Mouse (Mus musculus) lung, embryonic 15.5 days (tissue): ENCODE data around the gene Ttll3. TPM values are rescaled to one million over a fixed set of nuclear protein-coding genes. Genes with fewer than 3 reads are reported as not detected.
A peak's percentile ranks its signal among the peaks of the same experiment; 100 is the strongest.

Experiments
- ATAC-seq: fragments of 200-750 bp; cut with Nextera tagmentation; 2 replicates; pipeline ENCODE4 v1.8.0; 2017; ENCODE audit warnings: moderate number of reproducible peaks, borderline replicate concordance; ENCODE audit not compliant: low FRiP score, low TSS enrichment; ENCODE audit errors: extremely low read depth
- H3K27ac ChIP-seq: fragments of 300-500 bp; sonication (generic); 2 replicates; pipeline ENCODE4 v1.5.1; 2015; ENCODE audit warnings: moderate library complexity, mild to moderate bottlenecking, inconsistent platforms
- H3K27me3 ChIP-seq: fragments of 300-500 bp; sonication (generic); 2 replicates; pipeline ENCODE4 v1.6.1; 2015; ENCODE audit warnings: inconsistent platforms
- H3K36me3 ChIP-seq: fragments of 300-500 bp; sonication (generic); 2 replicates; pipeline ENCODE4 v1.6.1; 2015; ENCODE audit warnings: inconsistent platforms
- H3K4me1 ChIP-seq: fragments of 300-500 bp; sonication (generic); 2 replicates; pipeline ENCODE4 v1.6.1; 2015; ENCODE audit warnings: inconsistent platforms
- H3K4me2 ChIP-seq: fragments of 300-500 bp; sonication (generic); 2 replicates; pipeline ENCODE4 v1.6.1; 2015; ENCODE audit warnings: inconsistent platforms, mild to moderate bottlenecking, moderate library complexity
- H3K4me3 ChIP-seq: fragments of 300-500 bp; sonication (generic); 2 replicates; pipeline ENCODE4 v1.5.1; 2015; ENCODE audit warnings: mild to moderate bottlenecking, inconsistent platforms
- H3K9ac ChIP-seq: fragments of 300-500 bp; sonication (generic); 2 replicates; pipeline ENCODE4 v1.6.1; 2015; ENCODE audit warnings: inconsistent platforms
- H3K9me3 ChIP-seq: fragments of 300-500 bp; sonication (generic); 2 replicates; pipeline ENCODE4 v1.6.1; 2016; ENCODE audit warnings: inconsistent platforms
- WGBS: fragments of 180-500 bp; shearing (Covaris S2); methylation state at CpG from one replicate; pipeline ENCODE4 v1.1.7; 2015; 5-methylcytosine and 5-hydroxymethylcytosine counted together
- microRNA-seq: library from miRNA; unstranded; fragments of <30 nt; microRNA quantifications from one replicate; pipeline ENCODE4, GENCODE M21; 2016
- polyA plus RNA-seq: library from polyadenylated mRNA; unstranded; fragments of >200 nt; fragmentation: Nextera tagmentation; extraction: Ambion mirVana; gene quantifications from 2 replicates; pipeline ENCODE4 v1.2.1, GENCODE M21; 2015

The Ttll3 gene
- polyA plus RNA-seq, 1 experiment from 2014 or later = 3.9 TPM

DNA sequence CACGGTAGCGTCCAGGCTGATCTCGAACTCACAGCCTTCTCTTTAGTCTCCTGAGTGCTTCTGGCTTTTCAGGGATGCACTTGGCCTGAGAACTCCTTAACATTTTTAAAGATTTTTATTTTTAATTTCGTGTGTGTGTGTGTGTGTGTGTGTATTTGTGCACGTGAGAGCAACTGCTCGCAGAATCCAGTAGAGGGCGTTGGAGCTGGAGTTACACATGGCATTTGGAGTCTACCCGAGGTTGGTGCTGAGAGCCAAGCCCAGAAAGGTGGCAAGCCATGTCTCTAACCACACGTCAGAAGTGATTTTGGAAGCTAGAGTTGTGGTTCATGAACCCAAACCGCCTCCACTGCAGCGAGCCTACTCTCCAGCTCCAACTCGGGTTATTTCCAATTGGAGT lies 54.0 kb downstream of the Ttll3 start:
- ATAC-seq = no peak
- WGBS = 42% methylated on average over 12 of the region's 12 CpGs
- H3K27ac ChIP-seq = no peak overlapping the region
- peak overlapping the region; percentile 63 for H3K4me2 ChIP-seq
- no peaks in the 10 kb centered on the region for H3K9me3 ChIP-seq
- H3K4me1 ChIP-seq = peaks cover 13% of the 10 kb centered on the region
- no peaks in the 10 kb centered on the region for H3K27me3 ChIP-seq
- peak overlapping the region; percentile 94 for H3K9ac ChIP-seq
- peak overlapping the region; percentile 100 for H3K4me3 ChIP-seq
- H3K36me3 ChIP-seq = peaks cover 22% of the 10 kb centered on the region

DNA sequence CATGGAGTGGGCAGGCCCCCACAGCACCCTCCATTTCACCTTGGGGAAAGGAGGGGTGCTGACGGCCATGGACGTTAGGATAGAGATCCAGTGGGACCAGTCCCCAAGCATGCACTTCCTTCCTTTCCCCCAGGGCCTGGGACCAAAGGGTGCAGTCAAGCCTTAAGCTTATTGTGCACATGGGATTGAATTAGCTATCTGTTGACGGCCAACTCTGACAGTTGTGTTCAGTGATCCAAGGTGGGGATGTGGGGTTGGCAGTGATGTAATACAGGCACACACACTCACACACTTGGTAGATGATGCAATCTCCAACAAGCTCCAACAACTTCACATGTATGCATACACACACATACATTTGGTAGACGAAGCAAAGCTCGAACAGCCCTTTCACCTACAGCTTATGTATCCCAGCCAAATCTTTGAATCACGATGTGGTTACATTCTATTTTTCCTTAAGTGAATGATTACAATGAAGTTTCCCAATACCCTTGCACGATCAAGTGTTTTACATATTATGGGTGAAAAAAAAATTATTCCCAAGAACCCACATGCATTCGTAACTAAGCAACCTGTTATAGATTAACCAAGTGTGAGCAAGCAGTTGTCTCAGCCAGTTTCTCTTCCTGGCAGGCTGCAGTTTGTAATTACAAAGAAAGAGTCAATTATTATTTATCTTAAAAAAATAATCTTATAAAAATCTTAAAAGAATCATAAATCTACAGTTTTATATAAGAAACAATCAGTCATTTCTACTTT lies 55.3 kb downstream of the Ttll3 start:
- Histone ChIP-seq H3K36me3 (peaks cover 28% of the 10 kb centered on the region), H3K9ac (no peak overlapping the region), H3K4me3 (no peak overlapping the region), H3K4me1 (peaks cover 13% of the 10 kb centered on the region), H3K27me3 (no peaks in the 10 kb centered on the region), H3K4me2 (no peak overlapping the region), H3K27ac (no peak overlapping the region), H3K9me3 (no peaks in the 10 kb centered on the region)
- ATAC-seq = no peak
- 78% methylated on average over 8 of the region's 8 CpGs for WGBS

DNA sequence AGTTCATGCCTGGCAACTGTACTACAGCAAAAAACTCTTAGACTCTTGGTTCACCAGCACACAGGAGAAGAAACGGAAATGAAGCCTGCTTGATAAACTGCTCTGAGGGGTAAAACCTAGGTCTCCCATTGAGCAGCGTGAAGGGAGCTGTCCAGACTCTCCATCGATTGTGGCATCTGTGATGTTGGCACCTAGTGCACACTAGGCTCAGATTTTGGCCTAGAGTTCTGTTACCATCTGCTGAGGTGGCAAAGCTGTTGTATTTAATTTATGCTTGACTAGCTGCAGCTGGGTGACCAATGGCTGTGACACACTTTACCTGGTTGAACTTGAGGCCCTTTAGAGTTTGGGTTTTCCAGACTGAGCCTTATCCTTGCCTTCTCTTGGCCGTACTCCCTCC lies 58.6 kb downstream of the Ttll3 start:
- Histone ChIP-seq H3K27ac (no peak overlapping the region), H3K4me2 (no peak overlapping the region), H3K36me3 (peaks cover 28% of the 10 kb centered on the region), H3K9ac (no peak overlapping the region), H3K9me3 (no peaks in the 10 kb centered on the region), H3K4me3 (no peak overlapping the region), H3K27me3 (no peaks in the 10 kb centered on the region), H3K4me1 (peaks cover 9% of the 10 kb centered on the region)
- ATAC-seq = no peak
- 95% methylated on average over 4 of the region's 4 CpGs for WGBS

- no peaks in the 10 kb centered on the region for H3K27me3 ChIP-seq
- ATAC-seq = peak; percentile 42; the same call in 1 of the 2 replicates
- H3K9me3 ChIP-seq = no peaks in the 10 kb centered on the region
- no peak overlapping the region for H3K4me3 ChIP-seq
- no peak overlapping the region for H3K9ac ChIP-seq
- 56% methylated on average over 2 of the region's 2 CpGs for WGBS
- H3K4me1 ChIP-seq = no peaks in the 10 kb centered on the region
- no peak overlapping the region for H3K27ac ChIP-seq
- H3K36me3 ChIP-seq = peaks cover 19% of the 10 kb centered on the region
- H3K4me2 ChIP-seq = no peak overlapping the region
Measured at GRCm38 (mm10) chr6:113451839-113452238, 62.8 kb downstream of the Ttll3 start.

- Histone ChIP-seq H3K36me3 (no peaks in the 10 kb centered on the region), H3K27ac (no peak overlapping the region)
Measured at GRCm38 (mm10) chr6:113455007-113455406, 65.9 kb downstream of the Ttll3 start.

DNA sequence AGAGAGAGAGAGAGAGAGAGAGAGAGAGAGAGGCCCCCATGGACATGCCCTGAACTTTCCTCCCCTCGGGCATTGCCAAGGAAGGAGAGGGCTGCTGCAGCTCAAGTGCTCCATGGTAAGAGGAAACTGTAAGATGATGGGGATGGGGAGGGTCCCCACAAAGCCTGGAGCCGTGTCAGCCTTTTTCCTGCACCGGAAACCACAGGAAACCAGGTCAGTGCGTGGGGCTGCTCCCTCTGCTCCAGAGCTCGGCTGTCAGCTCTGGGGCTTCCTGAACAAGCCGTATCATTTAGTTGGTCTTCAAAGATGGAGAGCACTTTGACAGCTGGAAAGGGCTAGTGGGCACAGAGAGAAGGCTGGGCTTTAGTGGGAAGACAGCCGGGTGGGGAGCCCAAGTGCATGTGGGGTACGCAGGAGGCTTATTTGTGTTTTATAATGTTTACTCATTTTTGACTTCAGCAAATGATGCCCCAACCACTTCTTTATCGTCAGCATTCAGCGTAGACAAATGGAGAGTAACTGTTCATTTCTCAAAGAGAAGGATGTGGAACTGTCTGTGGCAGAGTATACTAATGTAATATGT lies 69.0 kb downstream of the Ttll3 start, which contains the start of gene Il17re:
Gene Il17re, plus strand, starts transcription at position 533 of the 583 bp plus-strand sequence.
- H3K9me3 ChIP-seq = no peaks in the 10 kb centered on the region
- no peak for ATAC-seq
- H3K36me3 ChIP-seq = no peaks in the 10 kb centered on the region
- no peaks in the 10 kb centered on the region for H3K27me3 ChIP-seq
- 45% methylated on average over 9 of the region's 10 CpGs for WGBS
- H3K9ac ChIP-seq = peak within 1 kb of the TSS; percentile 31; the same call in 1 of the 2 replicates
- peaks cover 5% of the 10 kb centered on the region for H3K4me1 ChIP-seq
- H3K27ac ChIP-seq = peak within 1 kb of the TSS; percentile 74
- H3K4me3 ChIP-seq = peak within 1 kb of the TSS; percentile 35
- H3K4me2 ChIP-seq = peak within 1 kb of the TSS; percentile 52

More at GRCm38 (mm10) chr6:113455007-113455406, 65.9 kb downstream of the Ttll3 start:
- Histone ChIP-seq H3K4me1 (peaks cover 5% of the 10 kb centered on the region), H3K9ac (no peak overlapping the region), H3K9me3 (no peaks in the 10 kb centered on the region), H3K27me3 (no peaks in the 10 kb centered on the region), H3K4me3 (no peak overlapping the region), H3K4me2 (no peak overlapping the region)
- WGBS = 54% methylated on average over 5 of the region's 5 CpGs
- ATAC-seq = no peak

DNA sequence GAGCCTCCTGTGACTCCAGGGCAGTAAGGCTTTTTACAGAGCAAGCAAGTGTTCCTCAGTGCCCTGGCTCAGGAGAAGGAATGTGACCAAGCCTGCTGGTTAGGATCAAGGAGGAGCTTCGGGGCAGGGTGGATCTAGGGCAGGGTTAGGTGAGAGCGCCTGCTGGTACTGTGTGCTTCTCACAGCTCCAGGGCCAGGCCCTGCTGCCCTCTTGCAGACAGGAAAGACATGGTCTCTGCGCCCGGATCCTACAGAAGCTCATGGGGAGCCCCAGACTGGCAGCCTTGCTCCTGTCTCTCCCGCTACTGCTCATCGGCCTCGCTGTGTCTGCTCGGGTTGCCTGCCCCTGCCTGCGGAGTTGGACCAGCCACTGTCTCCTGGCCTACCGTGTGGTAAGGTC lies 69.6 kb downstream of the Ttll3 start:
- H3K4me1 ChIP-seq = peaks cover 5% of the 10 kb centered on the region
- WGBS = 33% methylated on average over 10 of the region's 10 CpGs
- peak; percentile 91 for ATAC-seq
- no peaks in the 10 kb centered on the region for H3K27me3 ChIP-seq
- no peaks in the 10 kb centered on the region for H3K9me3 ChIP-seq
- no peaks in the 10 kb centered on the region for H3K36me3 ChIP-seq
- H3K4me2 ChIP-seq = peak overlapping the region; percentile 52
- H3K9ac ChIP-seq = peak overlapping the region; percentile 31; the same call in 1 of the 2 replicates
- H3K4me3 ChIP-seq = peak overlapping the region; percentile 35
- H3K27ac ChIP-seq = peak overlapping the region; percentile 74

DNA sequence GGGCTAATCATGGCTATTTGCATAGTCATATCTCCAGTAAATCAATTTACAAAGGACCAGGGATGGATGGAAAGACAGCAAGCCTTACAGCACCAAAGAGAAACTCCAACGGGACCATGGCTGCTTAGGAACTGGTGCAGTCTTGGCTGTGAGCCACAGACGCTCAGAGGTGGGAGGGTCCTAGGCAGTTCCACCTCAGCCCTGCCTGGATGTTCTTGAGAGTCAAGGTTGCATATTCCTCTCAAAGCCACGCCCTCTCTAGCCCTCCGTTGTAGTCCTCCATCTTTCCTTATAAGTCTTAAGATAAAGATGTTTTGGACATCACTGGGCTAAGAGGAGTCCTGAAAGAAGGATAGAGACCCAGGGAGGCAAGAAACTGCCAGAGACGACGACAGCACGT lies 75.0 kb downstream of the Ttll3 start:
- no peak overlapping the region for H3K4me2 ChIP-seq
- no peaks in the 10 kb centered on the region for H3K36me3 ChIP-seq
- 57% methylated on average over 7 of the region's 7 CpGs for WGBS
- H3K27me3 ChIP-seq = no peaks in the 10 kb centered on the region
- H3K9me3 ChIP-seq = no peaks in the 10 kb centered on the region
- H3K9ac ChIP-seq = no peak overlapping the region
- H3K4me1 ChIP-seq = peaks cover 3% of the 10 kb centered on the region; the same call in 1 of the 2 replicates
- H3K4me3 ChIP-seq = no peak overlapping the region
- H3K27ac ChIP-seq = no peak overlapping the region
- ATAC-seq = no peak

Small RNAs within 50 kb of the gene (microRNA-seq; reads per million reads assigned to microRNA genes)
- not detected for gene Gm24387

Other genes with a start within 250 kb of the Ttll3 start
- gene Lhfpl4, start 193.9 kb upstream of the Ttll3 start, polyA plus RNA-seq = 0.87 and 1.1 TPM in 2 replicates
- 43.8 and 46.1 TPM in 2 replicates for gene Mtmr14, start 151.4 kb upstream of the Ttll3 start, polyA plus RNA-seq
- 0.05 TPM in 1 of 2 replicates, not detected in the other for gene Cpne9, start 107.0 kb upstream of the Ttll3 start, polyA plus RNA-seq
- gene Brpf1, start 82.1 kb upstream of the Ttll3 start, polyA plus RNA-seq = 17.0 and 18.3 TPM in 2 replicates
- gene Ogg1, start 62.3 kb upstream of the Ttll3 start, polyA plus RNA-seq = 16.5 and 17.7 TPM in 2 replicates
- gene Camk1, start 45.3 kb upstream of the Ttll3 start, polyA plus RNA-seq = 110 and 115 TPM in 2 replicates
- gene Tada3, start 11.4 kb upstream of the Ttll3 start, polyA plus RNA-seq = 53.1 and 54.6 TPM in 2 replicates
- 399 and 412 TPM in 2 replicates for gene Arpc4, start 11.1 kb upstream of the Ttll3 start, polyA plus RNA-seq
- gene Rpusd3, start 30.1 kb downstream of the Ttll3 start, polyA plus RNA-seq = 19.1 and 20.9 TPM in 2 replicates
- gene Cidec, start 46.5 kb downstream of the Ttll3 start, polyA plus RNA-seq = not detected in 2 replicates
- gene Jagn1, start 53.3 kb downstream of the Ttll3 start, polyA plus RNA-seq = 77.1 and 82.8 TPM in 2 replicates
- gene Il17re, start 69.2 kb downstream of the Ttll3 start, polyA plus RNA-seq = 19.5 and 23.5 TPM in 2 replicates
- 19.1 and 20.2 TPM in 2 replicates for gene Il17rc, start 82.2 kb downstream of the Ttll3 start, polyA plus RNA-seq
- gene Creld1, start 94.0 kb downstream of the Ttll3 start, polyA plus RNA-seq = 33.1 and 36.3 TPM in 2 replicates
- gene Prrt3, start 112.7 kb downstream of the Ttll3 start, polyA plus RNA-seq = 0.17 and 0.21 TPM in 2 replicates
- 101 and 103 TPM in 2 replicates for gene Emc3, start 142.4 kb downstream of the Ttll3 start, polyA plus RNA-seq
- 13.3 and 14.6 TPM in 2 replicates for gene Fancd2, start 142.4 kb downstream of the Ttll3 start, polyA plus RNA-seq
- gene Fancd2os, start 211.5 kb downstream of the Ttll3 start, polyA plus RNA-seq = not detected in 2 replicates
- gene Brk1, start 215.5 kb downstream of the Ttll3 start, polyA plus RNA-seq = 223 and 224 TPM in 2 replicates
- gene Vhl, start 234.7 kb downstream of the Ttll3 start, polyA plus RNA-seq = 41.0 and 45.8 TPM in 2 replicates
- gene Irak2, start 249.2 kb downstream of the Ttll3 start, polyA plus RNA-seq = 5.2 and 6.4 TPM in 2 replicates